Mouse (Mus musculus): ENCODE results near the gene Anks1b. TPM values are rescaled to one million over a fixed set of nuclear protein-coding genes. Genes with fewer than 3 reads are reported as not detected.

Anks1b gene
- total and polyA plus RNA-seq, 3 experiments = 0.11 TPM; not detected in 2

DNA sequence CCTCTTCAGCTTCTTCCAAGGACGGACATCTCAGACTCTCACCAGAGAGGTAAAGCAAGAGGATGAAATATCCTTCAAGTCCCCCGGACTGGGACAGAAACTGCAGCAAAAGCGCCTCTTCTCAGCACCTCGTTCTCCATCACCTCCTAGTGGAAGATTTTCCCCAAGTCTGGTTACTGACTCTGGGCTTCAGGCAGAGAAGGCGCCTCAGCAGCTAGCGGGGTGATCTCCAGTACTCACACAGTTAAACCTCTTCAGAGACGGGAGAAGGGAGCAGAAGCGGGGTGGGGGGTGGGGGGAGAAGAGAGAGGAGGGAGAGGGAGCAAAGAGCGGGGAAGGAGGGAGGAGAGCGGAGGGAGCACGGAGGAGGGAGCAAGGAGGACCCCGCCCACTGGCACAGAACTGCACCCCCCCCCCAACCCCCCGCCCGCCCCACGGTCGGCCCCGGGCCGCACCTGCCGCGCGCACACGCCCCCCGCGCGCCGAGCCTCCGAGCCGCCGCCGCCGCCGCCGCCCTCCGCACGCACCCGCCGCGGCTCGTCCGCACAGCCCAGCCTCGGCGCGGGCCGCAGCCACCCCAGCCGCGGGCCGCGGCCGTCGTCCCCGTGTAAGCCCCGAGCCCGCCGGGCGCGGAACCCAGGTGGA lies 686 bp upstream of the Anks1b start:
- no peak for ATAC-seq (ENCODE audit: extremely low read depth, insufficient number of reproducible peaks, low FRiP score, poor library complexity, severe bottlenecking)
- H3K4me3 ChIP-seq (ENCODE audit: low read depth, low read length) = no peak overlapping the region
- peaks cover 4% of the 10 kb centered on the region for H3K9me3 ChIP-seq (replicated peaks)
- no peaks in the 10 kb centered on the region for H3K4me1 ChIP-seq (ENCODE audit: insufficient read depth, low read depth, low read length)
- TF ChIP-seq POLR2AphosphoS5 (IDR thresholded peaks at IDR 0.05; ENCODE audit: insufficient replicate concordance, low read depth, low read length) (no peak), GATA1 (IDR thresholded peaks at IDR 0.05; ENCODE audit: borderline replicate concordance, low read length) (no peak), CTCF (IDR thresholded peaks at IDR 0.05; ENCODE audit: low read depth, low read length) (no peak)
- no peaks in the 10 kb centered on the region for H3K36me3 ChIP-seq (replicated peaks)
- no peaks in the 10 kb centered on the region for H3K27me3 ChIP-seq (ENCODE audit: insufficient read depth, low read length)
- DNase-seq (ENCODE audit: low spot score) = no peak

DNA sequence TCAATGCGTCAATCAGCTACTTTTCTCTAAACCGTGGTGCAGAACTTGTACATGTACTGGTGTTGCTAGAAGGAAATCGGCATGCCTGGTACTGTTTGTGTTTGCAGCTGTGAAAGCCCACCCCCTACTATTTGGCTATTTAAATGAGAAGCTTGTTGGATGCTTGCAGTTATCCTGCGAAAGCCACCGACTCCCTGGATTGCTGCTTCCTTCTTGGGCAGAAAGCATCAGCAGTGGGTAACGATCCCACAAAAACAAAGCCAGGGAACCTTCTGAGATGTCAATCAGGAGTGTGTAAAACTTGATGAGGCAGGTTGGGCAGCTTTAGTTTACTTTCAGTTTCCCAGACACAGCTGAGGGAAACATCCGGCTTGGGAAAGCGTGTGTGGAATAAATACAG lies 727 bp downstream of the Anks1b start:
- H3K4me3 ChIP-seq (ENCODE audit: low read depth, low read length) = no peak overlapping the region
- peaks cover 4% of the 10 kb centered on the region for H3K9me3 ChIP-seq (replicated peaks)
- TF ChIP-seq GATA1 (IDR thresholded peaks at IDR 0.05; ENCODE audit: borderline replicate concordance, low read length) (no peak), TAL1 (conservative IDR thresholded peaks at IDR 0.05; ENCODE audit: low read depth, low read length) (no peak), POLR2AphosphoS5 (IDR thresholded peaks at IDR 0.05; ENCODE audit: insufficient replicate concordance, low read depth, low read length) (no peak), GATA2 (IDR thresholded peaks at IDR 0.05; ENCODE audit: borderline replicate concordance, low read depth, low read length) (no peak), CTCF (IDR thresholded peaks at IDR 0.05; ENCODE audit: low read depth, low read length) (no peak)
- ATAC-seq (ENCODE audit: extremely low read depth, insufficient number of reproducible peaks, low FRiP score, poor library complexity, severe bottlenecking) = no peak
- no peaks in the 10 kb centered on the region for H3K4me1 ChIP-seq (ENCODE audit: insufficient read depth, low read depth, low read length)
- DNase-seq (ENCODE audit: low spot score) = no peak
- no peaks in the 10 kb centered on the region for H3K27me3 ChIP-seq (ENCODE audit: insufficient read depth, low read length)
- H3K36me3 ChIP-seq (replicated peaks) = no peaks in the 10 kb centered on the region

DNA sequence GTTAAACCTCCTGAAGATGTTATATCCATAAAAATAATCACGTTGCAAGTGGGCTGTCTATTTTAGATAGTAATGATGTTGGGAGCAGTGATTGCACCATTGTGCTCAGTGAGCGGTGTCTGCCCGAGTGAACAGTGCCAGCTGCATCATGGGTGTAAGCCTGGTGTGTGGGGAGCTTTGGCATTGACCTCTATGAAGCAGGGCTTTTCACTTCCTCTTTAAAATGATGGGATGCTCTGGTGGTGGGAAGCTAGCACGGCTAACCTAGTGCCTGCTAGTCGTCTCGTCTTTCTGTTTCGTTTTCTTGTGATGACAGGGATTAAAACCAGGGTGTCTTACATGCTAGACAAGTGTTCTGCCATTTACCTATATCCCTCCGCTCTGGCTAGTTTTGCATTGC lies 10.3 kb downstream of the Anks1b start:
- no peaks in the 10 kb centered on the region for H3K36me3 ChIP-seq (replicated peaks)
- TF ChIP-seq POLR2AphosphoS5 (IDR thresholded peaks at IDR 0.05; ENCODE audit: insufficient replicate concordance, low read depth, low read length) = no peak
- DNase-seq (ENCODE audit: low spot score) (no peak), ATAC-seq (ENCODE audit: extremely low read depth, insufficient number of reproducible peaks, low FRiP score, poor library complexity, severe bottlenecking) (no peak)
- no peaks in the 10 kb centered on the region for H3K4me1 ChIP-seq (ENCODE audit: insufficient read depth, low read depth, low read length)
- H3K27me3 ChIP-seq (ENCODE audit: insufficient read depth, low read length) = no peaks in the 10 kb centered on the region
- H3K9me3 ChIP-seq (replicated peaks) = no peaks in the 10 kb centered on the region
- H3K4me3 ChIP-seq (ENCODE audit: low read depth, low read length) = no peak overlapping the region

DNA sequence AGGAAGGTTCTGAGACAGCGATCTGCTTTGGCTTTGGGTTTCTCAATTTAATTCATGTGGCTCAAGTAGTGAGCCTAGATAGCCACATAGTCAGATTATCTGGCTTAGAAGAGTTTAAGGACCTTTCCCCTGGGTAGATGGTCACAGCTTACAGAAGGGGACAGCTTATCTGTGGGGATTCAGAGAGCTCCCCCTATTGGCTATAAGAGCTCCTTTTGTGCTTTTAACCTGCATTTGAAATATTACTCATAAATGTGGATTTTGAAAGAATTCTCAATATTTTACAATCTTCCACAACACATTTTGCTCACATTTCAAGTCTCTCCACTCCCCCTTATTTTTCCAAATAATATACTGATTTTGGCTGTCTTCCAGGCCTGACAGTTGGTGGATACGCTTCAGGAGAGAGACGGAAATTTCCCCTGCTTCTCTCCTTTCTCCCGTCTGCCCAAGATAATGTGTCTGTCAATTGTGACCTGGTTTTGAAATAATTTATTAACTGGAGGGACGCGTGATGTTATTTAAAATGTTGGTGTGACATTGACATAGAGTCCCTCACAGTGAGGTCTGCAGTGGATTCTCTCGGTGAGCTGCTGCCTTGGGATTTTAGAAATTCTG lies 29.5 kb downstream of the Anks1b start:
- no peak for DNase-seq (ENCODE audit: low spot score)
- Histone ChIP-seq H3K4me3 (ENCODE audit: low read depth, low read length) (no peak overlapping the region), H3K36me3 (replicated peaks) (no peaks in the 10 kb centered on the region), H3K9me3 (replicated peaks) (no peaks in the 10 kb centered on the region), H3K4me1 (ENCODE audit: insufficient read depth, low read depth, low read length) (no peaks in the 10 kb centered on the region), H3K27me3 (ENCODE audit: insufficient read depth, low read length) (no peaks in the 10 kb centered on the region)
- no peak for ATAC-seq (ENCODE audit: extremely low read depth, insufficient number of reproducible peaks, low FRiP score, poor library complexity, severe bottlenecking)
- TF ChIP-seq GATA1 (IDR thresholded peaks at IDR 0.05; ENCODE audit: borderline replicate concordance, low read length) = no peak
- no peak for TF ChIP-seq TAL1 (conservative IDR thresholded peaks at IDR 0.05; ENCODE audit: low read depth, low read length)
- no peak for TF ChIP-seq CTCF (IDR thresholded peaks at IDR 0.05; ENCODE audit: low read depth, low read length)
- no peak for TF ChIP-seq GATA2 (IDR thresholded peaks at IDR 0.05; ENCODE audit: borderline replicate concordance, low read depth, low read length)
- no peak for TF ChIP-seq POLR2AphosphoS5 (IDR thresholded peaks at IDR 0.05; ENCODE audit: insufficient replicate concordance, low read depth, low read length)

DNA sequence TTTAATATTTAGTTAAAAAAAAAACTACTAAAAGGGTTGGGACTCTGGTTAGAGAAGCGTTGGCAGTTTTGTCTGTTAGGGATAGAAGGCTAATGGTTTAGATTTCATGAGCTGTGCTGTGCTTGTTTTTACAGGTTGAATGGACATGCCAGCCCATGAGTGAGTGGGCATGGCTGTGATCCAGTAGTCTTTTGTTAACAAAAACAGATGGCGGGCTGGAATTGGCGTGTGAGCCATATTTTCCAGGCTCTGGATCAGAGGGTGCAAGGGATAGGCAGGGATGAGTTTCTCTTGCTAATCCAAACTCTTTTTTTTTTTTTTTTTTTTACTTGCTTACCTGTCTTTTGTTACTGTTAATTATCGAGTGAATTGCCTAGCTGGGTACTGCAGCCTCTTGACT lies 38.6 kb downstream of the Anks1b start:
- no peaks in the 10 kb centered on the region for H3K27me3 ChIP-seq (ENCODE audit: insufficient read depth, low read length)
- no peaks in the 10 kb centered on the region for H3K9me3 ChIP-seq (replicated peaks)
- no peak for TF ChIP-seq TAL1 (conservative IDR thresholded peaks at IDR 0.05; ENCODE audit: low read depth, low read length)
- TF ChIP-seq POLR2AphosphoS5 (IDR thresholded peaks at IDR 0.05; ENCODE audit: insufficient replicate concordance, low read depth, low read length) = no peak
- TF ChIP-seq GATA2 (IDR thresholded peaks at IDR 0.05; ENCODE audit: borderline replicate concordance, low read depth, low read length) = no peak
- no peak for TF ChIP-seq CTCF (IDR thresholded peaks at IDR 0.05; ENCODE audit: low read depth, low read length)
- TF ChIP-seq GATA1 (IDR thresholded peaks at IDR 0.05; ENCODE audit: borderline replicate concordance, low read length) = no peak
- DNase-seq (ENCODE audit: low spot score) (no peak), ATAC-seq (ENCODE audit: extremely low read depth, insufficient number of reproducible peaks, low FRiP score, poor library complexity, severe bottlenecking) (no peak)
- no peaks in the 10 kb centered on the region for H3K36me3 ChIP-seq (replicated peaks)
- no peaks in the 10 kb centered on the region for H3K4me1 ChIP-seq (ENCODE audit: insufficient read depth, low read depth, low read length)
- no peak overlapping the region for H3K4me3 ChIP-seq (ENCODE audit: low read depth, low read length)

DNA sequence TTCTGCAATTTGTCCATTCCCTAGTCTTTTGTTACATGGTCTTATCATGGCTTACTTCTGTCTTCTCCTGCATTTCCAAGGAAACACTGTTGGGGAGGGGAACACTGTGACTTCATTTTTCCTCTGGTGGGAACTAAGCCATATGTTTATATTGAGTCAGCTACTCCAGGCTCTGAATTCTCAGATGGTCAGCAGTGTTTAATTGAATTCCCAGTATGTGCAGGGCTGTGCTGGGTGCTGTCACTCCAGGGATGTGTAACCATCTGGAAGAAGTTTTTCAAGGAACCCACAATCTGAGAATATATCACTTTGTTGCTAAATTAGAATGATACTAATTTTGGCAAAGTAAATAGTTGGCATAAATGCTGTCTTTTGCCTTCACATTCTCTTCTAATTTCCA lies 39.9 kb downstream of the Anks1b start:
- Histone ChIP-seq H3K4me1 (ENCODE audit: insufficient read depth, low read depth, low read length) (no peaks in the 10 kb centered on the region), H3K27me3 (ENCODE audit: insufficient read depth, low read length) (no peaks in the 10 kb centered on the region), H3K9me3 (replicated peaks) (no peaks in the 10 kb centered on the region), H3K36me3 (replicated peaks) (no peaks in the 10 kb centered on the region), H3K4me3 (ENCODE audit: low read depth, low read length) (no peak overlapping the region)
- TF ChIP-seq GATA2 (IDR thresholded peaks at IDR 0.05; ENCODE audit: borderline replicate concordance, low read depth, low read length) (no peak), GATA1 (IDR thresholded peaks at IDR 0.05; ENCODE audit: borderline replicate concordance, low read length) (no peak), CTCF (IDR thresholded peaks at IDR 0.05; ENCODE audit: low read depth, low read length) (no peak), POLR2AphosphoS5 (IDR thresholded peaks at IDR 0.05; ENCODE audit: insufficient replicate concordance, low read depth, low read length) (no peak), TAL1 (conservative IDR thresholded peaks at IDR 0.05; ENCODE audit: low read depth, low read length) (no peak)
- DNase-seq (ENCODE audit: low spot score) (no peak), ATAC-seq (ENCODE audit: extremely low read depth, insufficient number of reproducible peaks, low FRiP score, poor library complexity, severe bottlenecking) (no peak)

All from G1E (cell line).